Mouse (Mus musculus) megakaryocyte-erythroid progenitor cell, adult 5-6 weeks (primary cell): ENCODE data around the gene 4933424G06Rik. TPM values are rescaled to one million over a fixed set of nuclear protein-coding genes. Genes with fewer than 3 reads are reported as not detected.
A peak's percentile ranks its signal among the peaks of the same experiment; 100 is the strongest.

ENCODE experiments used
- ATAC-seq: replicated peaks from 2 replicates; pipeline ENCODE4 v1.8.0; 2016; ENCODE audit warnings: mild to moderate bottlenecking, inconsistent platforms; ENCODE audit not compliant: severe bottlenecking, poor library complexity, low FRiP score, low TSS enrichment
- total RNA-seq, 2 experiments: library from RNA; stranded (forward) in 1 of 2; stranded (reverse) in 1 of 2; fragments of 200-1000, 215-1000 nt in 1 of 2; fragments of >200 nt in 1 of 2; fragmentation: Nextera tagmentation in 1 of 2; gene quantifications; 2 replicates each; pipeline ENCODE4 v1.2.3; 2014 to 2017

The 4933424G06Rik gene
- total RNA-seq, 2 experiments from 2014 or later = not detected

GRCm38 (mm10) chr1:36761568-36761967 lies 51.6 kb downstream of the 4933424G06Rik start, which contains the start of gene Zap70:
Zap70 (plus strand) TSS chr1:36761798.
- no peak for ATAC-seq

DNA sequence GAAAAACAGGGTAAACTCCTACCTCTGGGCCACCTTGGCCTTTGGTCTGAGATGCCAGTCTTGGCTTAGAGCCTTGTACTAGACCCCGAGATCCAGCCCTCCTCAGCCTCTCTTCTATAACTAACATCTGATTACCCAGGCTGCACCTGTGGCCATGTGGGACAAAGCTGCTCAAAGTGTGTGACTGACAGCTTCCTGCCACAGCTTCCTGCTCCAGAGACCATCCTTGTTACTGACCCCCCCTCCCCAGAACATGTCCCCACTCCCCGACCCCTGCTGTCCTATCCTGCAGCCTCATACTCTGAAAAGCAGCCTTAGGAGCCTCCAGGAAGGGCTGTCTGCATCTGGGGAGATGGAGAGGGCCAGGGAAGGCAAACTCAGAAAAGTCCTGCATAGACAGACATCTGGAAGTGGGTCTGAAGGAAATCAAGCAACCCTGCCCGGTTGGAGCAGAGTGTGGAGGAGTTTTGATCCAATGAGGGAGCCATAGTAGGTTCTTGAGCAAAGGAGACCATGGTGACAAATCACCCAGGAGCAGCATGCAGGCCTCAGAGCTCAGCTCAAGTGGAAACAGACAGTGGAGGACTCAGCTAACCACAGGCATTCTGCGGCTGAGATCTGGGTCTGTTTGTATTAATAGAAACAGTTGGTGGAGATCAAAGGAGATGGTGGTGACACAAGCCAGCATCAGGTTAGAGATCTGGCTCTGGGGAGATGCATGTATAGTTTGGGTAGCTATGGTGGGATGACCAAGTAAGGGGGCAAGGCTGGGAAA lies 56.7 kb downstream of the 4933424G06Rik start:
- no peak for ATAC-seq

DNA sequence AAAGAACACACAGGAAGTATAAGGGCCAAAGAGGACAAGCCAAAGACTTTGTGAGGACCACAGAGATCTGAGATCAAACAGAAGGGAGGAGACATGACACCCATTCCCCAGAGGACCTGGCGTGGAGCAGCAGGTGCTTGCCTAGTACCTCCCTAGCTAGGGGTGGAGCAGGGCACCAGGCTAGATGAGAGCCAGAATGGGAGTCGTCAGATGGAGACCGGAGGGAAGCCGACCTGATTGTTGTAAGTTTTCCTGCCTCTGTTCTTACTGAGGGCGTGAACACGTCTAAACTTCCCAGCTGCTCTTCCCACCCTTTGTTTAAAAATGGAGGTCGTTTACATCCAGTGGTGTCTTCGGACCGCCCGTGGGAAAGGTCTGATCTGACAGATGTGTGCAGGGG lies 57.4 kb downstream of the 4933424G06Rik start:
- no peak for ATAC-seq

DNA sequence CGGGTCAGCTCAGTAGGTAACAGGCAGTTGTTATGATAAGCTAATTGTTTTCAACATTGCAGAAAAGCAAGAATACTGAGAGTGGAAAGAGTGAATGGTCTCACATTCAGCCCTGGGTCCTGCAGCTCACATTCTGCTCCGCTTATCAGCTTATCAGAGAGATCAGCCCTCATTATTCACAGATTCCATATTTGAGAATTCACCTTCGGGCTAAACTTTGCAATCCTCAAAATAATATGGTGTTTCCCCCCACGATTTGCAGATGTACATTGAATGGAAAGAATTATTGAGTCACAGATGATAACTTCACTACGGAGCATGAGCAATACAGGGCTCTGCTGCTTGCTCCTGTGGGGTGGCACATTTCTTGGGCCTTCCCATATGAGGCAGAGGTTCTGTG lies 58.8 kb downstream of the 4933424G06Rik start:
- no peak for ATAC-seq

GRCm38 (mm10) chr1:36769951-36770350 lies 60.0 kb downstream of the 4933424G06Rik start:
- no peak for ATAC-seq

- ATAC-seq = no peak; the same call in 1 of the 2 replicates
Observed at GRCm38 (mm10) chr1:36770998-36771397, 61.0 kb downstream of the 4933424G06Rik start.

DNA sequence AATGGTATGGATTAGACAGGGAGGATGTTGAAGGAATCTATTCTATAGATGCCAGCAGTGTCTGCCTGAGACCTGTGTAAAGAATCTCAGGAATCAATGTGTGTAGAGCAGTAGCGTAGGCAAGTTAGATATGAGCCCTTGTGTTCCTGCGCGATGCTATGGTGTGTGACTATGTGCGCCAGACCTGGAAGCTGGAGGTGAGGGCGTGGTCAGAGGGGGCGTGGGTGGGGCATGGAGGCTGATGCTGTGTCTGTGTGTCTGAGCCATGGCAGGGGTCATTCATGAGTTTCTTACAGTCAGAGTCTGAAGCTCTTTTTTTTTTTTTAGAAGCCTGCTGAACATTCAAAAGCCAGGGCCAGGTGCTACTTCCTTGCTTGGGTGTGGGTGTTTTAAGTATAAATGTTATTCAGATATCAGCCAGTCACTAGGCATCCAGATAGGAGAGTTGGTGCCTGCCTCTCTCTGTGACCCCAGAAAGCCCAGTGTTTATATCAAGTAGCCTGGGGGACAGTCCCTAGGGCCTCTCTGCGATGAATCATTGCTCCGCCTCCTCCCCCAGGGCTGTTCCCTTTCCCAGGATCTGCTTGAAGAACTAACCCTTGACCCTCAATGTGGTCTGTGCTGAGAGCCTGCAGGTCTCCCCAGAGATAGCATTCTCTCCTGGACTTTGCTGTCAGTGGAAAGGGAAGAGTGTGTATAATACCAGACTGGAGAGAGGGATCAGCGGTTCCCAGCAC lies 62.4 kb downstream of the 4933424G06Rik start:
- ATAC-seq = no peak

DNA sequence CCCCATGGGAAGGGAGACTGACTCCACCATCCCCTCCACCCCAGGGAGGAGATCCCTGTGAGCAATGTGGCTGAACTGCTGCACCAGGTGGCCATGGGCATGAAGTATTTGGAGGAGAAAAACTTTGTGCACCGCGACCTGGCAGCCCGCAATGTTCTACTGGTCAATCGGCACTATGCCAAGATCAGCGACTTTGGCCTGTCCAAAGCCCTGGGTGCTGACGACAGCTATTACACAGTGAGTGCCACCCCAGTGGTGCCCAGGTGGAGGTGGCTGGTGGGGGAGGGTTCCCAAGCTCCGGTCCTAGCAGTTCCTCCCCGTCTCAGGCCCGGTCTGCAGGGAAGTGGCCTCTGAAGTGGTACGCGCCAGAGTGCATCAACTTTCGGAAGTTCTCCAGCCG lies 70.8 kb downstream of the 4933424G06Rik start:
- no peak for ATAC-seq

DNA sequence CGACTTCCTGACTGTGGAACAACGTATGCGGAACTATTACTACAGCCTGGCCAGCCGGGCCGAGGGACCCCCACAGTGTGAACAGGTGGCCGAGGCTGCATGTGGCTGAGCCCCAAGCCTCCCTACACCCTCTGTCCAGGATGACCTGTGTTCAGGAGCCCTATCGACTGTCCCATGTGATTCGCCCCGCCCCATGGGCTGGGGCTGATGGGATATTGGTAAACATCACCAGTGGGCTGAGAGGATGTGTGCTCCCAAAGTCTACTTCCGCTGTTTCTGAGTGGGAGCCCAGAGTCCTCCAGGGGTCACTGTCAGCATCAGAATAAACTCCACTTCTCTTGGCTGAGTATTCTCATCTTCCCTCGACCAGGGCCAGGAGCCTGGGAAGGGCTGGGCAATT lies 72.5 kb downstream of the 4933424G06Rik start:
- ATAC-seq = no peak

- peak; percentile 75 for ATAC-seq
Observed at GRCm38 (mm10) chr1:36784365-36785134, 74.6 kb downstream of the 4933424G06Rik start.

- ATAC-seq = peak; percentile 23; the same call in 1 of the 2 replicates
Observed at GRCm38 (mm10) chr1:36785238-36785641, 75.3 kb downstream of the 4933424G06Rik start.

DNA sequence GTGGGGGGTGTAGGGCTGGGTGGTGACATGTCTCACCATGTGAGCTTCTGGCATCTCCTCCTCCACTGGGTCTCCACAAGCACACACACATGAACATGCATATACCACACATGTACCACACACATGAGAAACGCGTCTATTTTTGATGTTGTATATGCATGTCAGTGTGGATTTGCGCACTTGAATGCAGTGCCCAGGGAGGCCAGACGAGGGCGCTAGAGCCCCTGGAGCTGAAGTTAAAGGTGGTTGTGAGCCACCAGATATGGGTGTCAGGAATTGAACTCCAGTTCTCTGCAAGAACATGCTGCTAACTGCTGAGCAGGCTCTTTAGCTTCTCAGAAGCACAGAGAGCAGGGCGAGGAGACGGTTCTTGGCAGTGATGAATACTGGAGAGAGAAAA lies 76.4 kb downstream of the 4933424G06Rik start:
- ATAC-seq = no peak

GRCm38 (mm10) chr1:36789416-36789815 lies 79.5 kb downstream of the 4933424G06Rik start:
- no peak for ATAC-seq

DNA sequence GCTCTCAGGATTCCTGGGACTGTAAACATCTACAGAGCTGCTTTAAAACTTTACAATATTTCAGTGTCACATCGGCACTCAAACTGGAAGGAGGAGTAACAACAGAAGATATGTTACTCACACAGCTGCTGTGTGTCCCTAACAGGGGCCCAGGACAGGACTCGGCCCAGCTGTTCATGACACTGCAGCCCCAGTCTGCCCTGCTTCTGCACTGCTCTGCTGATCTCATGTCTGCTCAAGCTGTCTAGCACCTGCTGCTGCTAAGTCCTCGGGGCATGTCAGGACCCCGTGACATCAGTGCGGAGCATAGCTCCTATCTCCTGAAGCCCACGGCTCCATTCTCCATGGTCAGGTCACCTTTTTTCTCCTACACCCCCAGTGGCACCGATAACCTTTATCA lies 86.8 kb downstream of the 4933424G06Rik start:
- ATAC-seq = no peak

- ATAC-seq = no peak
Observed at GRCm38 (mm10) chr1:36797481-36797880, 87.5 kb downstream of the 4933424G06Rik start.

GRCm38 (mm10) chr1:36800379-36801011 lies 90.5 kb downstream of the 4933424G06Rik start:
- no peak for ATAC-seq

- ATAC-seq = no peak
Observed at GRCm38 (mm10) chr1:36804259-36804658, 94.3 kb downstream of the 4933424G06Rik start.

- no peak for ATAC-seq
Observed at GRCm38 (mm10) chr1:36804833-36805232, 94.9 kb downstream of the 4933424G06Rik start.

- ATAC-seq = no peak
Observed at GRCm38 (mm10) chr1:36806181-36806905, 96.4 kb downstream of the 4933424G06Rik start.
